Mouse (Mus musculus) lung, adult 2 months (tissue): ENCODE results near the gene Josd1. TPM values are rescaled to one million over a fixed set of nuclear protein-coding genes. Genes with fewer than 3 reads are reported as not detected.

ENCODE experiments used
- DNase-seq: peaks from one replicate; pipeline ENCODE4 v3.0.0; 2022
- H3K4me1 ChIP-seq: fragments of 200-500 bp; 2 replicates; pipeline ENCODE4 v1.6.1; 2011; ENCODE audit warnings: low read length; ENCODE audit not compliant: control insufficient read depth, insufficient read depth
- H3K4me3 ChIP-seq: fragments of 200-500 bp; replicated peaks from 2 replicates; pipeline ENCODE3; 2011; ENCODE audit warnings: low read depth, mild to moderate bottlenecking, control low read depth, low read length; ENCODE audit errors: extremely low read depth
- CTCF ChIP-seq: fragments of 200-500 bp; IDR thresholded peaks from 2 replicates; pipeline ENCODE4 v1.5.1; 2011; ENCODE audit warnings: mild to moderate bottlenecking, low read length, control low read depth; ENCODE audit not compliant: insufficient read depth
- POLR2A ChIP-seq: fragments of 200-500 bp; IDR thresholded peaks from 2 replicates; pipeline ENCODE4 v1.6.1; 2011; ENCODE audit warnings: low read depth, mild to moderate bottlenecking, control low read depth, low read length, borderline replicate concordance; ENCODE audit errors: extremely low read depth
- WGBS: fragments of 180-500 bp; shearing (Covaris S2); methylation state at CpG from one replicate; pipeline ENCODE4 v1.1.7; 2018; 5-methylcytosine and 5-hydroxymethylcytosine counted together
- polyA plus RNA-seq: library from polyadenylated mRNA; depleted of rRNA; stranded (reverse); fragments of >200 nt; gene quantifications from 2 replicates; pipeline ENCODE4 v1.2.3, GENCODE M21; 2012; rRNA removed

Gene Josd1
- polyA plus RNA-seq, 1 experiment, result 16.3 TPM

DNA sequence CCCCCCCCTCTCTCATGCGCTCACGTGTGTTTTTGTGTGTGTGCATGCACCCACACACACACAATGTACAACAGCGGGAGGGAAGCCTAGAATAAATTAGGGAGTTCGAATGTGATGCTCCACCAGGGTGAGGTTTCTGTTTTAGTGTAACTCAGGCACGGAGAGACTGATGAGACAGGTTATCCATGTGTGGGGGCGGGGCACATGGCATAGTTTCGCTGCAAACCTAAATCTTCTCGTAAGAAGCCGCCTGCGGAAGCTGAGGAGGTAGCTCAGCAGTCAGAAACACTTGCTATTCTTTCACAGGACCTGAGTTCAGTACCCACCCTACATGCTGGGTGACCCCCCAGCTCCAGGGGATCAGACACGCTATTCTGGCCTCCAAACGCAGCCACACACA, 39.6 kb downstream of the Josd1 start:
- WGBS, result 88% methylated on average over 12 of the region's 12 CpGs
- Histone ChIP-seq H3K4me3 (no peak overlapping the region), H3K4me1 (no peaks in the 10 kb centered on the region)
- DNase-seq, result no peak
- TF ChIP-seq CTCF (no peak), POLR2A (no peak)

DNA sequence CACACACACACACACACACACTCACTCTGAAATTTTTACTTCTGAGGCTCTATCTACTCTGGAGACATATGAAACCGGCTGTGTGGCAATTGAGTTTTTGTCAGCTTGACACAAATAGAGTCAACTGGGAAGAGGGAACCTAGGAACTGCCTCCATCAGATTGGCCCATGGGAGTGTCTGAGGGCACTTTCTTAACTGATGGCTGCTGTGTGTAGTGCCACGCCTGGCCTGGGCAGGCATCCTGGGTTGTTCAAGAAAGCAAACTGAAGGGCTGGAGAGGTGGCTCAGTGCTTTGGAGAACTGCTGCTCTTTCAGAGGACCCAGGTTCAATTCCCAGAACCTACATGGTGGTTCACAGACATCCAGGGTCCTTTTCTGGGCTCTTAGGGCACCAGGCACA, 42.2 kb downstream of the Josd1 start:
- Histone ChIP-seq H3K4me1 (no peaks in the 10 kb centered on the region), H3K4me3 (no peak overlapping the region)
- TF ChIP-seq CTCF, result no peak
- no peak for TF ChIP-seq POLR2A
- DNase-seq, result no peak
- 88% methylated on average over 2 of the region's 2 CpGs for WGBS

DNA sequence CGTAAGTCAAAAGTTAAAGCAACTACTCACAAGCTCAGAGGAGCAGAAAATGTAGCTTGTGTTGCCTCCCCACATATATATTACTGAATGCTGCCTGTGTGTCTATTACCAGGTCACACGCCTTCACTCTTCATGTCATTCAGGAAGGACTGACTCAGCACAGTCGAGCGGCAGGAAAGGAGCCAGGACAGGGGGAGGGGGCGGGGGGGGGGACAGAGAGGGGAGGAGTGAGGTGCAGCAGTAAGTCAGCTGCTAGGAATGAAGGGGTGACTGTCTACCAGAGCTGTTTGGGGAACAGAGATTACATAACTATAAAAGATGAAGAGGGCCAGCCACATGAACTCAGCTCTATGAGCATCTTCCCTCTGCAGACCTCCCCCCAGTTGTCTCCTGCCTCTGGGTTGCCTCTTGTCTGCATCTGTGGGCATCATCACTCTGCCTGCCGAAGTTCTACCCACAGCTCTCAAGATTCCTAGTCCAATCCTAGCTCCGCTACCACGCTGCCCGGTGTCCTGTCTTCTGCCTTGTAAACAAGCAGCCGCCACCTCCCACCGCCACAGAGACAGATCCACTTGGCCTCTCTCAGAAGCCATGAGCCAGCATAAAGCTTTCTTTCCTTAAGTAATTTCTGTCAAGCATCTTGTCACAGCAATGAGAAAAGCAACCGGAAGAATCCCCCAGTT, 46.4 kb downstream of the Josd1 start:
- no peaks in the 10 kb centered on the region for H3K4me1 ChIP-seq
- no peak for DNase-seq
- WGBS, result 54% methylated on average over 12 of the region's 12 CpGs
- TF ChIP-seq CTCF, result no peak
- no peak for TF ChIP-seq POLR2A
- H3K4me3 ChIP-seq, result no peak overlapping the region

DNA sequence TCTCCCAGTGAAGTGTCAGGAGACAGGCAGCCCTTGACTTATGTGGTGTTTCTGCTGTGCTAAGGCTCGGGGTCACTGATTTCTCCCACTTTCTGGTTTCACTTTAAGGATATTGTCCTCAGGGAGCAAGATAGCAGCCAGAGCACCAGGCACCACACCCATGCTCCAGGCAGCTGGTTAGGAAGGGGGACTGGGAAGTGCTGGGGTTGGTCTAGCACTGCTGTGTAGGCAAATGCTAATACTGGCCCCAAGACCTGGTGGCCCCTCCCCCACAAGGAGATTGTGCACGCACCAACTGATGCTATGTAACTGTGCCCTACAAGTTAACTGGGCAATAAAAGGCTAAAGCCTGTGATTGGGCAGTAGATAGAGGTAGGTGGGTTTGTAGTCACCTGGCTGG, 57.2 kb downstream of the Josd1 start:
- TF ChIP-seq POLR2A, result no peak
- no peak for TF ChIP-seq CTCF
- 79% methylated on average over 2 of the region's 2 CpGs for WGBS
- Histone ChIP-seq H3K4me1 (no peaks in the 10 kb centered on the region), H3K4me3 (no peak overlapping the region)
- no peak for DNase-seq

Other genes starting within 250 kb of the Josd1 start
- 90.8 and 109 TPM in 2 replicates for gene Csnk1e, start 232.4 kb downstream of the Josd1 start, polyA plus RNA-seq
- gene Kcnj4, start 182.7 kb downstream of the Josd1 start, polyA plus RNA-seq, result not detected in 2 replicates
- 16.9 and 19.4 TPM in 2 replicates for gene Kdelr3, start 171.5 kb downstream of the Josd1 start, polyA plus RNA-seq
- gene Ddx17, start 141.2 kb downstream of the Josd1 start, polyA plus RNA-seq, result 255 and 299 TPM in 2 replicates
- 0.10 and 0.12 TPM in 2 replicates for gene Dmc1, start 82.8 kb downstream of the Josd1 start, polyA plus RNA-seq
- gene Fam227a, start 29.0 kb downstream of the Josd1 start, polyA plus RNA-seq, result 2.1 and 4.2 TPM in 2 replicates
- gene Cby1, start 28.7 kb downstream of the Josd1 start, polyA plus RNA-seq, result 10.2 and 18.2 TPM in 2 replicates
- 21.3 and 31.9 TPM in 2 replicates for gene Tomm22, start 17.1 kb downstream of the Josd1 start, polyA plus RNA-seq
- 33.4 and 37.3 TPM in 2 replicates for gene Gtpbp1, start 2.9 kb upstream of the Josd1 start, polyA plus RNA-seq
- gene Sun2, start 54.6 kb upstream of the Josd1 start, polyA plus RNA-seq, result 74.7 and 88.6 TPM in 2 replicates
- 51.1 and 51.2 TPM in 2 replicates for gene Dnal4, start 89.9 kb upstream of the Josd1 start, polyA plus RNA-seq
- 3.1 and 3.7 TPM in 2 replicates for gene Nptxr, start 116.8 kb upstream of the Josd1 start, polyA plus RNA-seq
- gene Npcd, start 146.3 kb upstream of the Josd1 start, polyA plus RNA-seq, result 0.50 and 1.4 TPM in 2 replicates
- 87.3 and 94.1 TPM in 2 replicates for gene Cbx6, start 146.8 kb upstream of the Josd1 start, polyA plus RNA-seq
- 29.7 and 36.7 TPM in 2 replicates for gene Apobec3, start 203.7 kb upstream of the Josd1 start, polyA plus RNA-seq